Mouse (Mus musculus) olfactory bulb, adult 2 months (tissue): ENCODE measurements around the gene Fam57a.

Experiments
- CTCF ChIP-seq: fragments of 200-500 bp; IDR thresholded peaks from 2 replicates; pipeline ENCODE4 v1.5.1; 2012; ENCODE audit warnings: low read depth, mild to moderate bottlenecking, low read length, moderate library complexity; ENCODE audit not compliant: insufficient read depth
- POLR2A ChIP-seq: fragments of 200-500 bp; IDR thresholded peaks from 2 replicates; pipeline ENCODE4 v1.6.1; 2012; ENCODE audit warnings: mild to moderate bottlenecking, low read depth, low read length, moderate library complexity; ENCODE audit not compliant: insufficient read depth

- TF ChIP-seq CTCF, result no peak
- TF ChIP-seq POLR2A, result no peak
These were observed 25.3 kb upstream of the Fam57a start for GRCm38 (mm10) chr11:76154200-76154599.
